Mouse (Mus musculus): ENCODE data around the gene Ncdn. TPM values are rescaled to one million over a fixed set of nuclear protein-coding genes. Genes with fewer than 3 reads are reported as not detected.

Gene Ncdn
- polyA plus RNA-seq (2012; rRNA removed): 6.6 and 6.7 TPM in 2 replicates

DNA sequence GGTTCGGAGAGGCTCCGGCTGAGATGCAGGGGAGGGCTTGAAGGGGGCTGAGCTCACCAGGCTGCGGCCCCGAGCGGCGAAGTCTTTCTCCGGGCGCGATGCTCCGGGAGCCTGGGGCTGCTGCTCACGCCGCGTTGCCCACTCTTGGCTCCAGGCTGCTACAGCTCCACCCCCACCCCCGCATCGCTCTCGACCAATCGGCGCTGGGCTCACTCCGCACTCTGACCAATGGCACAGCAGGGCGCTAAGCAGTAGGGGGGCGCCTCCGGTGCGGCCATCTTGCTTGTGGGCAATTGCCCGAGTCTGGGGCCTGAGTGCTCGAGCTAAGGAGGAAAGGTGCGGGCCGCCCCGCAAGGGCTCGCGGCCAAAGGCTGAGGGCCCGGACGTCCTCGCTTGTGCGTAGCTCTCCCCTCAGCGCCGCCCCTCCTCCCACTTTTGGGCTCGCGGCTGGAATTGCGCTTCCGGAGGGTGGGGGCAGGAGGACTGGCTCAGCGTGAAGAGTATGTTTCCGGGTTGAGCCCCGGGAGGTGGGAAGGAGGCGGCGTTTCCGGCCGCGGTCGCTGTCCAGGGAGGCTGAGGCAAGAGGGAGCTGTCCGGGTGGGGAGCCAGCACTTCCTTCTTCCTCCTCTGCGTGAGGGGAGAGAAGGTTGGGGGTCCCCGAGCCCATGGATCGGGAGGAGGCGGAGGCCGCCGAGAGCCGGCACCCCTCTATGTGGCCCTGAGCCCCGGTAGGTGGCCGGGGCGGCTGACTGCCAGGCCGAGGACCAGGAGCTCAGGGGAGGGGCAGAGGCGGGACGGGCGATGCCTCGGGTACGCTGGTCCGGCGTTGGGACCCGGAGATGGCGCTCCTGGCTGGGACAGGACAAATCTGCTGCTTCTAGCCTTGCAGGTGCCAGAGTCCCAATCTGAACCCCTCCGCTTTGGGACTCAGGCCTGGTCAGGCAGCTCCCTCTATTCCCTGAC lies at the start of gene Ncdn, which contains the start of gene AU040320:
Gene Ncdn, minus strand, starts transcription at position 171 of the 963 bp plus-strand sequence.
Gene AU040320, plus strand, starts transcription at position 277 of the 963 bp plus-strand sequence.
- peaks cover 4% of the 10 kb centered on the region for H3K36me3 ChIP-seq (ENCODE audit: control insufficient read depth, insufficient read depth, low read length)
- 0 out of 2 replicates have a peak, but pooled peaks have one; percentile 2 for TF ChIP-seq CTCF (IDR thresholded peaks at IDR 0.05; ENCODE audit: control insufficient read depth, insufficient read depth, insufficient replicate concordance, low read depth, low read length)
- TF ChIP-seq POLR2A (IDR thresholded peaks at IDR 0.05; ENCODE audit: control insufficient read depth, low read depth, low read length): peak; percentile 43
- H3K27ac ChIP-seq (ENCODE audit: control insufficient read depth, insufficient read depth, low read depth, low read length): peak within 1 kb of the TSS; percentile 94
- peak within 1 kb of the TSS; percentile 91 for H3K4me3 ChIP-seq (ENCODE audit: control insufficient read depth, low read depth, low read length)
- no peaks in the 10 kb centered on the region for H3K27me3 ChIP-seq (ENCODE audit: control insufficient read depth, insufficient read depth, low read length)
- H3K4me1 ChIP-seq (ENCODE audit: control insufficient read depth, insufficient read depth, low read length): peaks cover 11% of the 10 kb centered on the region

- no peak for TF ChIP-seq POLR2A (IDR thresholded peaks at IDR 0.05; ENCODE audit: control insufficient read depth, low read depth, low read length)
- Histone ChIP-seq H3K36me3 (ENCODE audit: control insufficient read depth, insufficient read depth, low read length) (no peaks in the 10 kb centered on the region), H3K27ac (ENCODE audit: control insufficient read depth, insufficient read depth, low read depth, low read length) (no peak overlapping the region), H3K27me3 (ENCODE audit: control insufficient read depth, insufficient read depth, low read length) (no peaks in the 10 kb centered on the region), H3K4me1 (ENCODE audit: control insufficient read depth, insufficient read depth, low read length) (no peaks in the 10 kb centered on the region; the same call in 1 of the 2 replicates), H3K4me3 (ENCODE audit: control insufficient read depth, low read depth, low read length) (no peak overlapping the region)
Observed at GRCm38 (mm10) chr4:126802174-126802573, 48.9 kb upstream of the Ncdn start.

GRCm38 (mm10) chr4:126792341-126793102 lies 39.3 kb upstream of the Ncdn start:
- H3K36me3 ChIP-seq (ENCODE audit: control insufficient read depth, insufficient read depth, low read length): no peaks in the 10 kb centered on the region; the same call in 1 of the 2 replicates
- TF ChIP-seq CTCF (IDR thresholded peaks at IDR 0.05; ENCODE audit: control insufficient read depth, insufficient read depth, insufficient replicate concordance, low read depth, low read length) (no peak), POLR2A (IDR thresholded peaks at IDR 0.05; ENCODE audit: control insufficient read depth, low read depth, low read length) (no peak)
- H3K4me3 ChIP-seq (ENCODE audit: control insufficient read depth, low read depth, low read length): no peak overlapping the region
- no peaks in the 10 kb centered on the region for H3K4me1 ChIP-seq (ENCODE audit: control insufficient read depth, insufficient read depth, low read length)
- no peak overlapping the region for H3K27ac ChIP-seq (ENCODE audit: control insufficient read depth, insufficient read depth, low read depth, low read length)
- H3K27me3 ChIP-seq (ENCODE audit: control insufficient read depth, insufficient read depth, low read length): no peaks in the 10 kb centered on the region

DNA sequence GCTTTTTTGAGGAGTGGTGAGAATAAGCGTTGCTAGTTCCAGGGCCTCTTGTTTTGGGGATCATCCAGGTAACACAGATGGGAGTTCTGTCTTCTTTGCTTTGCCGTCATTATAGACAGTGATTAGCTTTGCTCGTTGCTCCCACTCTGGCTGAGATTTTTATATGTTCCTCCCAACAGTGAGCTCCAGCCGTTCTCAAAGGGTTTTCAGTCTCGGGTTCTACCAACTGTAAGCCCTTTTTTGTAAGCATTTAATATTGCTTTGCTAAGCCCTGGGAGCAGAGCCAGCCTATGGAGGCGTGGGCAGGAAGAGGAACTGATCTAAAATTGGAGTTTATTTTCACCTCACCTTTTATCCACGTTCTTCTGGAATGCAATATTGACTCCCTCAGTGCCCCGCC lies 29.8 kb upstream of the Ncdn start:
- Histone ChIP-seq H3K4me1 (ENCODE audit: control insufficient read depth, insufficient read depth, low read length) (peaks cover 5% of the 10 kb centered on the region; the same call in 1 of the 2 replicates), H3K36me3 (ENCODE audit: control insufficient read depth, insufficient read depth, low read length) (no peaks in the 10 kb centered on the region; the same call in 1 of the 2 replicates)
- no peak for TF ChIP-seq CTCF (IDR thresholded peaks at IDR 0.05; ENCODE audit: control insufficient read depth, insufficient read depth, insufficient replicate concordance, low read depth, low read length)

GRCm38 (mm10) chr4:126782512-126782911 lies 29.3 kb upstream of the Ncdn start:
- Histone ChIP-seq H3K4me3 (ENCODE audit: control insufficient read depth, low read depth, low read length) (no peak overlapping the region), H3K36me3 (ENCODE audit: control insufficient read depth, insufficient read depth, low read length) (no peaks in the 10 kb centered on the region; the same call in 1 of the 2 replicates), H3K27ac (ENCODE audit: control insufficient read depth, insufficient read depth, low read depth, low read length) (no peak overlapping the region), H3K4me1 (ENCODE audit: control insufficient read depth, insufficient read depth, low read length) (peaks cover 5% of the 10 kb centered on the region; the same call in 1 of the 2 replicates), H3K27me3 (ENCODE audit: control insufficient read depth, insufficient read depth, low read length) (no peaks in the 10 kb centered on the region)
- TF ChIP-seq POLR2A (IDR thresholded peaks at IDR 0.05; ENCODE audit: control insufficient read depth, low read depth, low read length) (no peak), CTCF (IDR thresholded peaks at IDR 0.05; ENCODE audit: control insufficient read depth, insufficient read depth, insufficient replicate concordance, low read depth, low read length) (no peak)

More for the DNA sequence above, 29.8 kb upstream of the Ncdn start:
- Histone ChIP-seq H3K27me3 (ENCODE audit: control insufficient read depth, insufficient read depth, low read length) (no peaks in the 10 kb centered on the region), H3K27ac (ENCODE audit: control insufficient read depth, insufficient read depth, low read depth, low read length) (peak overlapping the region; percentile 56), H3K4me3 (ENCODE audit: control insufficient read depth, low read depth, low read length) (no peak overlapping the region)

DNA sequence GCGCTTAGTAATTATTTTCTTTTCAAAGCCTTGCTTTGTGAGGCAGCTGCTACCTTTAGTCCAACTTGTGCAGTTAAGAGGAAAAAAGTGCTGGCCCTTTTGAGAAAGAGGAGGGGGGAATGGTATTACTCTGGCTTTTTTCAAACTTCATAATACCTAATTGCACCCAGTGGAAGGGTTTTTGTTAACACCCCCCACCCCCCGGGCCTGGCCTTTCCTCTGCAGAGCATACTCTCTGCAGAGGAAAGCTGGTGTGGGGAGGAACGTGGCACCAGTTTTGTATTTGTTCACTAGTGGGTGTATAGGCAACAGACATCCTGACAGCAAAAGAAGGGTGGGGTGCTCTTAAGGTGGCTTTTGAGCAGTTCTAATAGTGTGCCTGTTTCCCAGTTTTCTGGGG lies 28.6 kb upstream of the Ncdn start:
- no peak for TF ChIP-seq POLR2A (IDR thresholded peaks at IDR 0.05; ENCODE audit: control insufficient read depth, low read depth, low read length)
- TF ChIP-seq CTCF (IDR thresholded peaks at IDR 0.05; ENCODE audit: control insufficient read depth, insufficient read depth, insufficient replicate concordance, low read depth, low read length): no peak
- no peaks in the 10 kb centered on the region for H3K27me3 ChIP-seq (ENCODE audit: control insufficient read depth, insufficient read depth, low read length)

More for the DNA sequence above, 28.6 kb upstream of the Ncdn start:
- H3K27ac ChIP-seq (ENCODE audit: control insufficient read depth, insufficient read depth, low read depth, low read length): no peak overlapping the region
- H3K4me1 ChIP-seq (ENCODE audit: control insufficient read depth, insufficient read depth, low read length): peaks cover 5% of the 10 kb centered on the region; the same call in 1 of the 2 replicates
- H3K4me3 ChIP-seq (ENCODE audit: control insufficient read depth, low read depth, low read length): no peak overlapping the region
- no peaks in the 10 kb centered on the region; the same call in 1 of the 2 replicates for H3K36me3 ChIP-seq (ENCODE audit: control insufficient read depth, insufficient read depth, low read length)
